Mouse (Mus musculus) cortical plate, adult 2 months (tissue): ENCODE data around the gene Iqch.

Experiments
- CTCF ChIP-seq: fragments of 200-500 bp; IDR thresholded peaks from 2 replicates; pipeline ENCODE4 v1.5.1; 2011; ENCODE audit warnings: mild to moderate bottlenecking, control low read depth, low read length; ENCODE audit not compliant: insufficient read depth; ENCODE audit errors: extremely low read depth
- POLR2A ChIP-seq: fragments of 200-500 bp; IDR thresholded peaks from 2 replicates; pipeline ENCODE4 v1.6.1; 2011; ENCODE audit warnings: mild to moderate bottlenecking, low read length, control low read depth; ENCODE audit not compliant: insufficient read depth; ENCODE audit errors: extremely low read depth

DNA sequence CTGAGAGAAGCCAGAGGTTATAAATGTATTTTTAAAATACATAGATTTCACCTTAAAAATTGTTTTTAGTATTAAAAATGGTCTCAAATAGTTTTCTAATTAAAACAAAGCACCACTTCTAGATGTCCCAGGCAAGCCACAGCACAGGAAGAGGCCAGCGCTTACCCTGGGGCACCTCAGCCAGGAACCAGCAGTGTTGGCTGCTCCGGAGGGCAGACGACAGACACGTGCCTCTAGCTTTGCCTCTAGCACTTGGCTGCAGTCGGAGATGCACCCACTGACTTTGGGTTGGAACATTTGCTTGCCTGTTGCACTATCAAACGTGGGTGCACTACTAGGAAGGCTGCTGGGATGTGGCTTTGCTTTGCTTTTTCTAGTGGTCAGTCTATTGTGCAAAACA lies 30.4 kb downstream of the Iqch start:
- TF ChIP-seq CTCF (no peak), POLR2A (no peak)
